Mouse (Mus musculus) limb, embryonic 12.5 days (tissue): Measurements from ENCODE around the gene Edem2. TPM values are rescaled to one million over a fixed set of nuclear protein-coding genes. Genes with fewer than 3 reads are reported as not detected.

ENCODE experiments used
- ATAC-seq: fragments of 200-750 bp; cut with Nextera tagmentation; 2 replicates; pipeline ENCODE4 v1.8.0; 2017; ENCODE audit warnings: low read depth, moderate TSS enrichment; ENCODE audit not compliant: insufficient number of reproducible peaks, insufficient read depth, low FRiP score, low TSS enrichment
- H3K27ac ChIP-seq: fragments of 300-500 bp; sonication (generic); 2 replicates; pipeline ENCODE4 v1.5.1; 2016; ENCODE audit warnings: mild to moderate bottlenecking, moderate library complexity
- H3K27me3 ChIP-seq: fragments of 300-500 bp; sonication (generic); 2 replicates; pipeline ENCODE4 v1.6.1; 2016; ENCODE audit warnings: mild to moderate bottlenecking, moderate library complexity
- H3K36me3 ChIP-seq: fragments of 300-500 bp; sonication (generic); 2 replicates; pipeline ENCODE4 v1.6.1; 2016; ENCODE audit warnings: mild to moderate bottlenecking, moderate library complexity
- H3K4me1 ChIP-seq: fragments of 300-500 bp; sonication (generic); replicated peaks from 2 replicates; pipeline ENCODE4 v1.6.1; 2016
- H3K4me2 ChIP-seq: fragments of 300-500 bp; sonication (generic); 2 replicates; pipeline ENCODE4 v1.6.1; 2016; ENCODE audit warnings: mild to moderate bottlenecking, moderate library complexity
- H3K4me3 ChIP-seq: fragments of 300-500 bp; sonication (generic); replicated peaks from 2 replicates; pipeline ENCODE4 v1.5.1; 2016; ENCODE audit warnings: mild to moderate bottlenecking
- H3K9ac ChIP-seq: fragments of 300-500 bp; sonication (generic); replicated peaks from 2 replicates; pipeline ENCODE4 v1.6.1; 2016; ENCODE audit warnings: mild to moderate bottlenecking, moderate library complexity
- H3K9me3 ChIP-seq: fragments of 300-500 bp; sonication (generic); 2 replicates; pipeline ENCODE4 v1.6.1; 2016; ENCODE audit warnings: mild to moderate bottlenecking, moderate library complexity
- WGBS: fragments of 180-500 bp; shearing (Covaris S2); methylation state at CpG from one replicate; pipeline ENCODE4 v1.1.7; 2016; 5-methylcytosine and 5-hydroxymethylcytosine counted together
- polyA plus RNA-seq: library from polyadenylated mRNA; unstranded; fragments of >200 nt; fragmentation: Nextera tagmentation; extraction: Ambion mirVana; gene quantifications from 2 replicates; pipeline ENCODE4 v1.2.1, GENCODE M21; 2016

Edem2 gene
- polyA plus RNA-seq, 1 experiment from 2014 or later: 24.2 TPM

GRCm38 (mm10) chr2:155663910-155664460, 65.3 kb downstream of the Edem2 start:
- no peak overlapping the region for H3K4me3 ChIP-seq
- no peaks in the 10 kb centered on the region for H3K27me3 ChIP-seq
- no peak overlapping the region for H3K4me2 ChIP-seq
- H3K9ac ChIP-seq: no peak overlapping the region
- H3K4me1 ChIP-seq: no peaks in the 10 kb centered on the region
- WGBS: 76% methylated on average over 6 of the region's 6 CpGs
- H3K27ac ChIP-seq: no peak overlapping the region
- H3K36me3 ChIP-seq: peaks cover 92% of the 10 kb centered on the region
- no peak for ATAC-seq
- H3K9me3 ChIP-seq: no peaks in the 10 kb centered on the region

- Histone ChIP-seq H3K4me3 (no peak overlapping the region), H3K27ac (no peak overlapping the region), H3K9ac (no peak overlapping the region), H3K4me2 (no peak overlapping the region), H3K4me1 (no peaks in the 10 kb centered on the region), H3K36me3 (peaks cover 94% of the 10 kb centered on the region), H3K9me3 (no peaks in the 10 kb centered on the region), H3K27me3 (no peaks in the 10 kb centered on the region)
- ATAC-seq: no peak
- 36% methylated on average over 5 of the region's 5 CpGs for WGBS
Observed at GRCm38 (mm10) chr2:155663097-155663496, 66.2 kb downstream of the Edem2 start.

DNA sequence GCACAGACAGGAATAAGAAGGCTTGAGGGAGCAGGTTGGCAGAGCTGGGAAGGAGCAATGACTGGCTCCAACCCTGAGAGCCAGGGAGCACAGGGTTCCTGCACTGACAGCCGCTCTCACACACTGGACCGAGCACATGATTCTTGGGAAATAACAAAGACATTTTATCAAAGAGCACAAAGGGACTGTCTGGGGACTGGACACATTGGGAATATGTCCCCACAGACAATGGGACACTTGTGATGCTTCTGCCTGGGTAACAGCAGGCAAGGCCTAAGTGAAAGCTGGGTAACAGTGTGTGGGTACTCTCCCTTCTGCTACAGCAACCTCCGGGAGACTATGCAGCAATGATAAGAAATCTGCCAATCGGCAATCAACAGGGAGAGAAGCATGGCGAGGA, 66.9 kb downstream of the Edem2 start:
- Histone ChIP-seq H3K4me2 (no peak overlapping the region), H3K27ac (no peak overlapping the region), H3K9me3 (no peaks in the 10 kb centered on the region), H3K4me3 (no peak overlapping the region), H3K4me1 (no peaks in the 10 kb centered on the region), H3K9ac (no peak overlapping the region), H3K27me3 (no peaks in the 10 kb centered on the region), H3K36me3 (peaks cover 94% of the 10 kb centered on the region)
- ATAC-seq: no peak
- 92% methylated on average over 5 of the region's 5 CpGs for WGBS

DNA sequence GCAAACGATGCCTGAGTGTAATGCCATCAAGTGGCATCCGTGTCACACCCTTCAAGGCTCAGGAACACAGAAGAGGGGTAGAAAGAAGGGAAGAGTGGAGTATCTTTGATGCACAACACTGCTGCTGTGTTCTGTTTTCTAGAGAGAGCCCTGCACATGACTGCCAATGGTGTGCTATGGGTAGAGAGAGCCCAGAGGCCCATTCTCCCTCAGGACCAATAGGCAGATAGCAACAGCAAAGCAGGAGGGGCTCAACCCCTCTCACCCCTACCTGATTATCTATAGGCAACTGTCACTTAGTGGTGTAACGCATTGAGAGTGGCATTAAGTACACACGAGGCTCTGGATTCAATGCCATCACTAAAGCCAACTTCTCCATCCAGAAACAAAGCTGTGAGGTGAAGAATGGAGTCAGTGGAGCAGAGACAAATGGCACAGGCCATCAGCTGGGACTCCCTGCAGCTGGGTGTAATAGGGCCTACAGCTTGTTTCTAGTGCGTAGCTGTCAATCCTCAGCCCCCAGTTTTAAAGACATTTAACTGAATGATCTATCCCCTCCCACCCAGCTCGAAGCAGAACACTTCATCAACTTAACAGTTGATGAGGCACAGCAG, 73.4 kb downstream of the Edem2 start:
- no peaks in the 10 kb centered on the region for H3K27me3 ChIP-seq
- peaks cover 92% of the 10 kb centered on the region for H3K36me3 ChIP-seq
- H3K4me1 ChIP-seq: no peaks in the 10 kb centered on the region
- no peak overlapping the region for H3K9ac ChIP-seq
- no peak overlapping the region for H3K4me2 ChIP-seq
- H3K4me3 ChIP-seq: no peak overlapping the region
- no peaks in the 10 kb centered on the region for H3K9me3 ChIP-seq
- ATAC-seq: no peak
- H3K27ac ChIP-seq: no peak overlapping the region
- WGBS: 89% methylated on average over 6 of the region's 6 CpGs

GRCm38 (mm10) chr2:155652618-155653017, 76.7 kb downstream of the Edem2 start:
- H3K36me3 ChIP-seq: peaks cover 96% of the 10 kb centered on the region
- H3K4me2 ChIP-seq: no peak overlapping the region
- no peak for ATAC-seq
- H3K4me1 ChIP-seq: no peaks in the 10 kb centered on the region
- H3K4me3 ChIP-seq: no peak overlapping the region
- H3K27ac ChIP-seq: no peak overlapping the region
- H3K9ac ChIP-seq: no peak overlapping the region
- 92% methylated on average over 5 of the region's 5 CpGs for WGBS
- no peaks in the 10 kb centered on the region for H3K27me3 ChIP-seq
- no peaks in the 10 kb centered on the region for H3K9me3 ChIP-seq

Other genes starting within 250 kb of the Edem2 start
- 12.1 and 14.8 TPM in 2 replicates for gene Acss2, start 211.5 kb downstream of the Edem2 start, polyA plus RNA-seq
- 5.5 and 7.8 TPM in 2 replicates for gene Ggt7, start 211.2 kb downstream of the Edem2 start, polyA plus RNA-seq
- gene Gss, start 136.7 kb downstream of the Edem2 start, polyA plus RNA-seq: 23.8 and 23.9 TPM in 2 replicates
- gene Myh7b, start 118.3 kb downstream of the Edem2 start, polyA plus RNA-seq: 1.9 and 2.1 TPM in 2 replicates
- gene Trpc4ap, start 37.1 kb downstream of the Edem2 start, polyA plus RNA-seq: 165 and 167 TPM in 2 replicates
- not detected in 2 replicates for gene Gm17581, start 6.4 kb upstream of the Edem2 start, polyA plus RNA-seq
- gene Procr, start 21.6 kb upstream of the Edem2 start, polyA plus RNA-seq: 3.5 and 4.1 TPM in 2 replicates
- gene Mmp24, start 45.9 kb upstream of the Edem2 start, polyA plus RNA-seq: 0.09 and 0.10 TPM in 2 replicates
- gene BC029722, start 90.0 kb upstream of the Edem2 start, polyA plus RNA-seq: 13.0 and 13.5 TPM in 2 replicates
- gene Eif6, start 97.5 kb upstream of the Edem2 start, polyA plus RNA-seq: 180 and 186 TPM in 2 replicates
- 0.28 and 0.31 TPM in 2 replicates for gene Fam83c, start 105.4 kb upstream of the Edem2 start, polyA plus RNA-seq
- 64.8 and 66.9 TPM in 2 replicates for gene Uqcc1, start 200.8 kb upstream of the Edem2 start, polyA plus RNA-seq
- 0.40 and 0.72 TPM in 2 replicates for gene Gm15557, start 211.3 kb upstream of the Edem2 start, polyA plus RNA-seq
- gene Gdf5, start 215.9 kb upstream of the Edem2 start, polyA plus RNA-seq: 59.4 and 66.1 TPM in 2 replicates
- 35.1 and 40.6 TPM in 2 replicates for gene Cep250, start 227.0 kb upstream of the Edem2 start, polyA plus RNA-seq